Mouse (Mus musculus): ENCODE measurements around the gene Fcrls. TPM values are rescaled to one million over a fixed set of nuclear protein-coding genes. Genes with fewer than 3 reads are reported as not detected.

Fcrls gene
- polyA plus RNA-seq (2014; fragmentation: Illumina TruSeq; extraction: RNeasy Lipid Tissue Mini Kit (QIAGEN cat#74804); ENCODE audit: low read depth, low replicate concordance): not detected

DNA sequence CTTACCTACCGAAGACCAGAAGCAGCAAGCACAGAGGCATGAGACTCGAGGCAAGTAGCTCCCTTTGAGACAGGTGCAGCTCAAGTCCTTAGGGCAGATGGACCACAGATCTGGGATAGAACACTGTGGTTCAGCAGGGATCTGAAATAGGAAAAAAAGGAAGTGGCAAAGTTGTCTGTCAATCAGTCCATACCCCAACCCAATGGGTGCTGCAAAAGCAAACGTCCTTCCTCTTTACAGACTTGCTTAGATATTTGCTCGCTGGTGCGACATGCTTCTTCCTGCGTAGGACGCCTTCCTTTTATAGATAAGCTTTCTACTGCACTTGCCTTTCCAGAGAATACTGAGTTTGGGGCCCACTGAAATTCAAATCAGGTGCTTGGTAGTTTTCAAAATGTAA lies at the start of gene Fcrls:
Gene Fcrls, minus strand, starts transcription at position 303 of the 400 bp plus-strand sequence.

Other genes starting within 250 kb of the Fcrls start
- gene Kirrel, start 89.0 kb downstream of the Fcrls start, polyA plus RNA-seq (2014; fragmentation: Illumina TruSeq; extraction: RNeasy Lipid Tissue Mini Kit (QIAGEN cat#74804); ENCODE audit: low read depth, low replicate concordance): 0.19 TPM
- 34.7 TPM for gene Cd5l, start 94.1 kb upstream of the Fcrls start, polyA plus RNA-seq (2014; fragmentation: Illumina TruSeq; extraction: RNeasy Lipid Tissue Mini Kit (QIAGEN cat#74804); ENCODE audit: low read depth, low replicate concordance)
- 0.21 TPM for gene Fcrl1, start 112.6 kb upstream of the Fcrls start, polyA plus RNA-seq (2014; fragmentation: Illumina TruSeq; extraction: RNeasy Lipid Tissue Mini Kit (QIAGEN cat#74804); ENCODE audit: low read depth, low replicate concordance)
- not detected for gene Fcrl5, start 172.0 kb upstream of the Fcrls start, polyA plus RNA-seq (2014; fragmentation: Illumina TruSeq; extraction: RNeasy Lipid Tissue Mini Kit (QIAGEN cat#74804); ENCODE audit: low read depth, low replicate concordance)

All from liver, adult 10 weeks (tissue).